Mouse (Mus musculus): ENCODE data around the gene Nacc1. TPM values are rescaled to one million over a fixed set of nuclear protein-coding genes. Genes with fewer than 3 reads are reported as not detected.
A peak's percentile ranks its signal among the peaks of the same experiment; 100 is the strongest.

The Nacc1 gene
- total RNA-seq, 2 experiments from 2014 or later: 31.8 to 43.0 TPM

- no peak for ATAC-seq (ENCODE audit: poor library complexity, severe bottlenecking)
Measured at GRCm38 (mm10) chr8:84668081-84668480, 19.6 kb downstream of the Nacc1 start.

GRCm38 (mm10) chr8:84665385-84665893 is 22.2 kb downstream of the Nacc1 start:
- no peak for ATAC-seq (ENCODE audit: poor library complexity, severe bottlenecking)

GRCm38 (mm10) chr8:84664566-84665384 is 22.9 kb downstream of the Nacc1 start:
- peak; percentile 30 for ATAC-seq (ENCODE audit: poor library complexity, severe bottlenecking)

DNA sequence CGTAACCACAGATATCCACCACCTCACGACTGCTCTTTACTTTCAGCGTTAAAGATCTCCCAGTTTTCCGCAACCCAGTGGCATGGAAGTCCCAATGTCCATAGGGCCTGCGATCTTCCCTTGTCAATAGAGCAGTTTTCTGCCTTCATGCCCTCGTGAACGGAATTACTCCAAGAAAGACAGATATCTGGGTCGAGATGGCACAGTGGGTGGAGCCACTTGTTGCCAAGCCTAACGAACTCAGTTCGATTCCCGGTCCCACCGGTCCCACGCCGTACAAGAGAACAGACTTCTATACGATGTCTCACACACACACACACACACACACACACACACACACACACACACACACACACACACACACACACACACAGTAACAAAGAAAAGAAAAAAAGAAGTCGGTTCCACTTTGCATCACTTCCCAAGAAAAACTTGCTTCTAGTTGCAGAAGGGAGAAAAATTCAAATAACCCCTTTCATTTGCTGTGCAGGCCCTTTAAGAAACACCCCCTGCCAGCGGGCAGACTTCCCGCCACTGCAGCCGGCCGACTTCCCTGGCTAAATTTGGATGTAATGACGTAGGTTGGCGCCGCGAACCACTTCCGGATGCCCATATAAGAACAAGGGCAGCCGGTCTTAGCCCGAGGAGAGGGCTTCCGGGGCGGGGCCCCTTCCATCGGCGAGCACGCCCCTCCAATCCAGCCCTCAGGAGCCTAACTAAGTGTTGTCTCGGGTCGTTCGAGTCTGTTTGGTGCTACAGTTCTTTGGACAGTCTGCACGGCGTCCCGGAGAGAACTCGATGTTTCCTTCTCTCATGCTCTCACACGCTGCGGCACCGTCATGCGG is 24.0 kb downstream of the Nacc1 start:
- peak; percentile 39 for ATAC-seq (ENCODE audit: poor library complexity, severe bottlenecking)

DNA sequence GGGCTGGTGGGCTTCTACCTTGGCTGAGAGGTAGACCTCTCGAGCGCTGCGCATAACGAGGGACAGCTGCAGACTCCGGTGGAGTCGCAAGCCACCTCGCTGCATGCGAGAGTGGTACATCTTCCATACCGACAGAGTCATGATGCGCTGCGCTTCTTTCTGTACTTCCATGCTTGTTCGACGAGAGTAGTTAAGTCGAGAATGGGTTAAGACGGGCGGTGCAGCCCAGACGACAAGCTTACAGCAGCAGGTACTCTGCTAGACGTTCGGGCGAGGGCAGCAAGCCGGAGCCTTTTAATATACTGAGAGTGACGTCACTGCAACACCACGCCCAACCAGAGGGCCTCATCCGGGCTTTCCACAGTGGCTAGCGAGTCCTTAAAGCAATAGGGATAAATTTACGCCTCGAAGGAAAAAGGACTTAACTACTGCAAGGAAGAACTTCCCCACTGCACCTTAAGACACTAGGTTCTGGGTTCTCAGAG is 25.0 kb downstream of the Nacc1 start, which contains the start of gene Ier2:
TSS of gene Ier2 (minus strand) at position 272 of the 485 bp plus-strand sequence.
- peak; percentile 38 for ATAC-seq (ENCODE audit: poor library complexity, severe bottlenecking)

DNA sequence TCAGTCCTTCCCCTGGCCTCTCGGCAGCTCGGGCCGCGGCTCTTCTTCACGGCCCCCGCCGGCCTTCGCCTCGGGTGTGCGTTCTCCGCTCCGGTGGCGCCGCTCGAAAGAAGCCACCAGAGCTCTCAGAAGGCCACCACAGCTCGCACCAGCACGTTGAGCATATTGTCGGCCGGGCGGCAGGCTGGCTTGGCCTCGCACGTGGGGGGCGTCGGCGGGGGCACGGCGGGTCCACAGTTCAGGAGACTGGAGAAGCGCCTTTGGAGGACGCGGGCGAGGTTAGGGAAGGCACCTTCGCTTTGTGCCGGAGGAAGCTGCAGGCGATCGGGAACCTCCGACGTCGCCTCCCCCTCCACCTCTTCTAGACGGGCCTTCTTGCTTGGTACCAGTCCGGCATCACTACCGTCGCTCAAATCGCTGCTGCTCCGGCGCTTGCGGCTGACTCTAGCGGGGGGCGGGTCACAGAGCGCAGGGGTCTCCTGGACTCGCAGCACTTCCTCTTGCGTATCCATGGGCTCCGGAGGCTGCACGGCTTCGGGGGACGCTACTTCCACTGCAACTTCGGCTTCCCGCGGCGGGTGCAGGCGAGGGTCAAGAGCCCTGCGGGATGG is 25.6 kb downstream of the Nacc1 start:
- ATAC-seq (ENCODE audit: poor library complexity, severe bottlenecking): no peak

GRCm38 (mm10) chr8:84661458-84661871 is 26.2 kb downstream of the Nacc1 start:
- ATAC-seq (ENCODE audit: poor library complexity, severe bottlenecking): peak; percentile 37

DNA sequence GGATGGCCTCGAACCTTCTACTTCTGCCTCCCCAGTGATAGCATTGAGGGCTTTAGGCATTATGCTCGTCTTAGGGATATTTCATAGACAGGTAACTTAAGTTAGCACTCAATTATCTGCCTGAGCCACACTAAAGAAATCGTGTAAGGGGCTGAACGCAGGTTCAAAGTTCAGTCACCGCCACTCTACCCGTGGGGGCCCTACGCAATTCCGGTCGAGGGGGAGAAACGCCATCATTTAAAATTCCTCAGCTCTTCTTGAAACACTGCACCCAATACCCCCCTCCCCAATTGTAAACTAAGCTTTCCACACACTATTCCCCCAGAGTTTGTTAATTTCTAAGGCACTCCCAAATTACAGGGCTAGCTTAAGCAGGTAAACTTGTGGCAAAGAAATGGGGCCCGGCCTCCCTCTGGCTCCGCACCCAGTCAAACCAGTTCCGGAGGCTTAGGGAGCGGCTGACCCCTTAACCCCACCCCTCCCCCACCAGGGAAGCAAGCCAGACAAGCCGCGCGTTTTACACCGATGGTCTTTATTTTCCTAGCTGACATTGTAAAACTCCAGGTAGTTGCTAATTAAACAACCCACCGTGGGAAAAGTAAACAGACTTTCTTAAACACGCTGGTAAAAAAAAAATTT is 26.7 kb downstream of the Nacc1 start:
- no peak for ATAC-seq (ENCODE audit: poor library complexity, severe bottlenecking)

- no peak for ATAC-seq (ENCODE audit: poor library complexity, severe bottlenecking)
Measured at GRCm38 (mm10) chr8:84659936-84660818, 27.5 kb downstream of the Nacc1 start.

GRCm38 (mm10) chr8:84658951-84659350 is 28.7 kb downstream of the Nacc1 start:
- ATAC-seq (ENCODE audit: poor library complexity, severe bottlenecking): no peak

GRCm38 (mm10) chr8:84657680-84658079 is 30.0 kb downstream of the Nacc1 start:
- ATAC-seq (ENCODE audit: poor library complexity, severe bottlenecking): no peak

DNA sequence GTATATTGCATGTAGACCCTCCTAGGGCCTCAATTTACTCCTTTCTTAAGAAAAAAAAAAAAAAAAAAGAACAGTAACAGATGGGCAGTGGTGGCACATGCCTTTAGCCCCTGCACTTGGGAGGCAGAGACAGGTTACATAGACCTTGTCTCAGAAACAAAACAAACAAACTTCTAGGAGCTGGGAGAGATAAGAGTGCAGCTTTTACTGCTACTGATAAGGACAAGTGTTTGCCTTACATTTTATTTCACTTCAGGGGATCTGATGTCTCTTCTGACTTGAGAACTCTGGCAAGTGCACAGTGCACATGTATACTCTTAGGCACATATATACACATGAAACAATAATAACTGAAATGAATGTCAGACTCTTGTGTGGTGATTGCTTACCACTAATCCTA is 30.5 kb downstream of the Nacc1 start:
- ATAC-seq (ENCODE audit: poor library complexity, severe bottlenecking): no peak

- ATAC-seq (ENCODE audit: poor library complexity, severe bottlenecking): peak; percentile 39
Measured at GRCm38 (mm10) chr8:84656641-84657126, 31.0 kb downstream of the Nacc1 start.

DNA sequence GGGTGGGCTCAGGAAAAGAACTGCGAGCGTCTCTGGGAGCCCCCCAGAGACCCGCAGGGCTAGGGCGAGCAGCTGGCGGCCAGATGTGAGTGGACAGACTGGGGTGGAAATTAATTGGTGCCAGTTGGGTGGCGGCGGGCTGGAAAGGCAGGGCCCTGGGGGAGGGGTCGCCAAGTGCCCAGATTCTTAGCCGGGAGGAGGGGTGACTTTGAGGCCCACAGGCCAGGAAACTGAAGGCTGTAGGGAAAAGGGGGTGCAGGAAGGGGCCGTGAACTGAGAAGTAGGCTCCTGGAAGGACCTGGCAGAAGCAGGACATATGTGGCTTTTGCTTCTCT is 31.5 kb downstream of the Nacc1 start:
- ATAC-seq (ENCODE audit: poor library complexity, severe bottlenecking): no peak

- ATAC-seq (ENCODE audit: poor library complexity, severe bottlenecking): no peak
Measured at GRCm38 (mm10) chr8:84655336-84656190, 32.1 kb downstream of the Nacc1 start.

DNA sequence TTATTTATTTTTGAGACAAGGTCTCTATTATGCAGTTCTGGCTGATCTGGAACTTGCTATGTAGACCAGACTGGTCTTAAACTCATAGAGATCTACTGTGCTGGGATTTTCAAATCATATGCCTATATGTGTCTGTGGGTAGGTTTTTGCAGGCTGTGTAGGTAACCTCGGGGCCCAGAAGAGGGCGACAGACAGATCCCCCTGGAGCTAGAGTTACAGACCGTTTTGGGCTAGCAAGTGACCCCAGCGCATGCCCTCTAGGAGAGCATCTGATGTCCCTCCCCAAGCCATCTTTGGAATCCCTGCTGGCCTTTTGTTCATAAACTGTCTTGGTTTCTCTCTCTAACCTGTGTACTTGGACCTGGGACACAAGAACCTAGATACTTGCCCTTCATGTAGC is 33.1 kb downstream of the Nacc1 start:
- ATAC-seq (ENCODE audit: poor library complexity, severe bottlenecking): no peak

DNA sequence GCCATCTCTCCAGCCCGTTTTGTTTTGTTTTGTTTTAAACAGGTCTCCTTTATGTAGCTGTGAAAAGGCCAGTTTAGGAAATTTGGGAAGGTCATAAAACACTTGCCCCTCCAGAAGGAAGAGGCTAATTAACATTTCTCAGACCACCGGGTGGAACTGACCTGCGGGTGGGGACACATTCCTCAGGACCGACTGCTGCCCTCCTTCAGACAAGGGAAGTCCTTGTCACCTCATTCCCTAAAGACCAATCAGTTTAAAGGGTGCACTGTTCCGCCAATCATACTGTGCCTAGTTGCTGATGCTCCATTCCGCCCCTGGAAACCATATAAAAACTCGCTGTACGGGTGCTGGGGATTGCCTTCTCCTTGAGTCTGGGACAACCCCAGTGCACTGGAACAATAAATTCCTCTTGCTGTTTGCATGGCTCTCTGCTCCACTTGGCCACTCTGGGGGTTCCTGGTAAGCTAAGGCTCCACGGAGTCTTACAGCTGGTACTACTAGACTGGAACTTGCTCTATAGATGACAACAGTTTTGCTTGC is 34.5 kb downstream of the Nacc1 start:
- no peak for ATAC-seq (ENCODE audit: poor library complexity, severe bottlenecking)

- ATAC-seq (ENCODE audit: poor library complexity, severe bottlenecking): no peak
Measured at GRCm38 (mm10) chr8:84650213-84650612, 37.4 kb downstream of the Nacc1 start.
